Mouse (Mus musculus) gastrocnemius, postnatal 25 days (tissue): ENCODE data around the gene Fam219a. TPM values are rescaled to one million over a fixed set of nuclear protein-coding genes. Genes with fewer than 3 reads are reported as not detected.

ENCODE experiments used
- DNase-seq: peaks from one replicate; pipeline ENCODE4 v3.0.0; 2022
- total RNA-seq, 2 experiments: library from RNA; stranded (reverse); gene quantifications; 1 replicate in 1 of 2; 2 replicates in 1 of 2; pipeline ENCODE4 v1.2.3; 2021

Fam219a gene
- total RNA-seq, 2 experiments from 2014 or later: 17.1 to 17.4 TPM

DNA sequence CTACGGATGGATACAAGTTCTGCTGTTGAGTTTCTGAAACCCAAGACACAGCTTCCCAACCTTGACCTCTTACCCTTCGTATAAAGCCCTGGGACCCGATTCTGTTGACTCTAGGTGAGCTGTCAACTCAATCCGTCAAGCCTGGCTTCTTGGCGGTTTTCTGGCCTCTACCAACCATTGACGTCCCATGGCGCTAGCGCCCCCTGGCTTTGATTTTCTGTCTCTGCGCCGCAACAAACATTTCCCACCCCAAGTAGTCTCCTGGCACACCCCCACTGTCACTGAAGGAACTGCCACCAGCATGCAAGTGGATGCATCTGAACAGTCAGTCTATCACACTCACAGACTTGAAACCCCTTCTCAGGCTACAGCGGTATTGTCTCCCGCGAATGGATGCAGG lies 63.2 kb downstream of the Fam219a start:
- peak; percentile 50 for DNase-seq

DNA sequence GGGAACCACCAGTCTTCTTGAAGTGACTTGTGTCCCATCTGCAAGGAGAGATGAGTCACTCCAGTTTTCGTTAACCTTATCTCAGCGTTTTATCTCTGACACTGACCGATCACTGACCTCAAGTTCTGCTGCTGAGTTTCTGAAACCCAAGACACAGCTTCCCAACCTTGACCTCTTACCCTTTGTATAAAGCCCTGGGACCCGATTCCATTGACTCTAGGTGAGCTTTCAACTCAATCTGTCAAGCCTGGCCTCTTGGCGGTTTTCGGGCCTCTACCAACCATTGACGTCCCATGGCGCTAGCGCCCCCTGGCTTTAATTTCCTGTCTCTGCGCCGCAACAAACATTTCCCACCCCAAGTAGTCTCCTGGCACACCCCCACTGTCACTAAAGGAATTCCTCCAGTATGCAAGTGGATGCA lies 64.2 kb downstream of the Fam219a start:
- no peak for DNase-seq

DNA sequence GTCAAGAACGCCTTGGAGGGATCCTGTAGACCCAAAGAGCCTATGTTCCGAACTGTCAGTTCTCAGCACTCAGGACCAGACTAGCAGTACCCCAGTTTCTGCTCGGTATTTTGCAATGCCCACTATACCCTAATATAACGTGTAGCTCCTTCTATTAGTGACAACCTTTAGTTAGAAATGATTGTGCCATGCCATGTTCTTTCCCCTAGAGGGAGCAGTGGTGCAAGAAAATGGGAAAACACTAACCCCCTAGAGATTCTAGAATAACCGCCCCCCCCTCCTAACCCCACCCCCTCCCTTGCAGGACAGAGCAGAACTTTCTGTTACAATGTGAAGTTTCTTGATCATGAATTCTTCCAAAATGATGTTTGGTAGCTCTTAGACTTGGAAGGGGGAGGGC lies 65.0 kb downstream of the Fam219a start:
- no peak for DNase-seq

DNA sequence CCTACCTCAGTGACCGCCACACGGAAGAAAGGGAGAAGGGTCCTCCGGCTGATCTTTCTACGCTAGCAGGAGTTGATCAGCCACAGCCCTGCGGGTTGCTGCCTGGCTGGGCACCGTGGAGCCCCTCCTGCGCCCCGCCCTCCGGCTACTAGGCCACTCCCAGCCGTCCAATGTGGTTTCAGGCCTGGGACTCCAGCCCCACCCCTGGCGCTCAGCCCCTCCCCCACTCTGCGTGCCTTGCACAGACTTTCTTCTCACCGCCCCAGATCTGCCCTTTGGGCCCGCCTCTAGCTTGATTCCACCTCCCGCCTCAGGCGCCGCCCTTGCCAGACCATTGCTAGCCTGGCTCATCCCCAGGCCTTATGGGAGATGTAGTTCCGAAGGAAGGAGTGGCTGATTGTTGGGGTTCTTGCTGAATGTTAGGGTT lies 66.3 kb downstream of the Fam219a start, which contains the start of gene AI464131:
TSS of gene AI464131 (minus strand) at position 91 of the 427 bp plus-strand sequence.
- peak; percentile 99 for DNase-seq

DNA sequence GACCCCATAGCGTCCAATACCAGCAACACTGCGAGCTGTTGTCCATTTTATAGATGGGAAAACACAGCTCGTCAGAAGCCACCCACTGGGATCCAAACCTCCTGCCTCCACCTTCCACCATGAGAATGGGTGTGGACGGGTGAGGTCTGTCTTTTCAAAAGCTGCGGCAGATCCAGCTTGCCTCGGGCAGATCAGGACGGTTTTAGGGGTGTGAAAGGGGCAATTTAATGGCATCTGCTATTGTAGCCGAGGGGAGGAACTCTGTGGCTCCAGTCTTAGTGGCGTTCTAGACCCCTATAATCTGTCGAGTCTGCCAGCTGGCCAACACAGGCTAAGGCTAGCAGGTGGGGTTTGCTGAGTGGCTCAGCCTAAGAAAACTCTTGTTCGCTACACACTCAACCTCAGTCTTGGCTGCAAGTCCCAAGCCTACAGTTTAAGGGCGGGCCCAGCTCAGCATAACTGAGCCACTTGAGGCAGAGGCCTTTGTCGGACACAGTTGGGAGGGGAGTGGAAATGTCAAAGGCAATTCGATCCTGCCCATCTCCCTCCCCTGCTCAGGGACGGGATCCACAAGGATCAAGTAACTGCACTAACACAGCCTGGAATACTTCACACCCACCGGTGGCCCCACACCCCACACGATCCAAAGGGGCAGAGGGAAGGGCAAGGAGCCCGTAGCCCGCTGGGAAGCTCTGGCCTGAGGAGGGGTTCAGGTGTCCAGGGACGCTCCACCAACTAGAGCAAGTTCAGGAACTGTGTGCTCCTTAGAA lies 67.0 kb downstream of the Fam219a start:
- peak; percentile 70 for DNase-seq

DNA sequence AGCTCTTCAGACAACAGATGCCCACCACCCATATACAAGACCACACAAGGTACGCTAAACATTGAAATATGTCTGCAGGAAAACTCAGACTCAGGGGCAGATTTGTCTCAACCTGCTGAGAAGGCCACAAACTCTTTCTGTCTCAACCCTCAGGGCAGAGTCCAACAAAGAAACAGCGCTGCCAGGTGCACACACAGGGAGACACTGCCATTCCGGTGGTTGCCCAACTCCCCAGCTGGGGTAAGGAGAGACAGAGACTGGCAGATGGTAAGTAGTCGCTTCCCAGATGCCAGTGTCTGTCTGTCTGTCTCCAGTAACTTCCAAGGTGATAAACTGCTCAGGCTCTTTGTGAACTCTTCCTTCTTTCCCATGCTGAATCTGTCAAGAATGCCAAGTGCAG lies 68.6 kb downstream of the Fam219a start:
- DNase-seq: no peak

DNA sequence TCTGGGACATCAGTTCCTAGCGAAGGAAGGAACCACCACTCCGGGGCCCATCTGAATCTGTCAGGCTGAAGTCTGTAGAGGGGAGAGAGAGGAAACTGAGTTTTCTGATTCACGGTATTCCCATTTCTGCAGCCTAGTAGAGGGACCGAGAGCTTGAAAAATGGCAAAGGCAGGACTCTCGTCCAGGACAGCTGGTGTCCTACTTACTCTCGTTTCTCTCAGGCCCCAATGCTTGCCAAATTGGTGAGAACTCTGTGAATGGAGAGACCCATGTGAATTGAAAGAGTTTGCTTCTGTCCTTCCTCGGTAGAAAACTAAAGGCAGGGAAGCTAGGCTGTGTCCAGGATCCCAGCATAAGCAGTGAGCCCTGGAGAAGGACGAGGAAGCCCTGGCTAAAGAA lies 69.7 kb downstream of the Fam219a start:
- no peak for DNase-seq

DNA sequence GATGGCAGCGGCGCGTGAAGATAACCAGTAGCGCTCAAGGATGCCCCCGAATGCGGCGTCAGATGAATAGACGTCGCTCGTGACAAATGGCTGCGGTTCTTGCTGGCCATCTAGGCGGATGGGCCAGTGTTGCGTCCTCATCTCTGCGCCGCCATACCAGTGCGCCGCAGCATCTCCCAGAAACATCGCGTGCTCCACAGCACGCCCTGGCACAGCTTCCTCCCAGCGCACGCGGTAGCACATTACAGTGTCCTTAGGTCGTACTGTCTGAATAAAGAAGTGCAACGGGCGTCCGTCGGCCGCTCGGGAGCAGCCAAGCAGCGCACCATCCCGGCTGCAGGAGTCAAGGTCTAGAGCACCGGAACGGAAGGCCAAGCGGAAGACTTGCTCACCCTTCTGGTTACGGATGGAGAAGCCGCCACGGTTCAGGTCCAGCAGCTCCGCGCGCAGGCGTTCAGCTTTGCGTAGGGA lies 70.4 kb downstream of the Fam219a start:
- DNase-seq: no peak

DNA sequence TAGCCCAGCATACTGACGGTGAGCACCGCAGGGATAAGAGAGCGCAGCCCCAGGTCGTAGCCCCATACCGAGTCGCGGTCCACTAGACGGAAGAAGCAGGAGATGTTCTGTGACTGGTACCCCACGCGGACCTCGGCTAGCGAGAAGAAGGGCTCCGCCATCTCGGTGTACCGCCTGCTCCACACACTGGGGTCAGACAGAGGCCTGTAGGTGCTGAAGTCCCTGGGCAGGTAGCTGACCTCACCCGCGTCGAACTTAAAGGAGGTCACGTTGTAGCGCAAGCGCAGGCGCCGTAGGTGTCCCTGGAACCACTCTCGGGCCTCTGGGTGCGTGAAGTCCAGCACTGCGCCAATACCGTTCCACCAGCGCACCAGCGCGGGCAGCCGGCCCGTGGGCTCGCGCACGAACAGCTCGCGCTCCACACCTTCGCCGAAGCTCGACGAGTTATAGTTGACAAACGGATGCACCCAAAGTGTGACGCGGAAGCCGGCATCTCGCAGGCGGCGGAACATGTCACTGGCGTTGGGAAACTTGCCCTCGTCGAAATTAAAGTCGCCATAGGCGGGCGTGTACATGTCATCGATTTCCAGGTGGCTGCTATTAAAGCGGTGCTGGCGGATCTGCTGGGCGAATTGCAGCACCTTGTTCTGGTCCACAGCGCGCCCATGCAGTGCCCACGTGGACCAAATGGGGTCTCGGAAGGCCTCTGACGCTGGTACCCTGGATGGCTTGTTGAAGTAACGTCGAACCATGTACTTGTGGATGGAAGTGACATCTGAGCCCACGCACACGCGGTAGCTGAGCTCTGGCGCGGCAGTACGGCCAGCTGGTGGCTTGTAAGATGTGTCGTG lies 71.1 kb downstream of the Fam219a start:
- DNase-seq: no peak

DNA sequence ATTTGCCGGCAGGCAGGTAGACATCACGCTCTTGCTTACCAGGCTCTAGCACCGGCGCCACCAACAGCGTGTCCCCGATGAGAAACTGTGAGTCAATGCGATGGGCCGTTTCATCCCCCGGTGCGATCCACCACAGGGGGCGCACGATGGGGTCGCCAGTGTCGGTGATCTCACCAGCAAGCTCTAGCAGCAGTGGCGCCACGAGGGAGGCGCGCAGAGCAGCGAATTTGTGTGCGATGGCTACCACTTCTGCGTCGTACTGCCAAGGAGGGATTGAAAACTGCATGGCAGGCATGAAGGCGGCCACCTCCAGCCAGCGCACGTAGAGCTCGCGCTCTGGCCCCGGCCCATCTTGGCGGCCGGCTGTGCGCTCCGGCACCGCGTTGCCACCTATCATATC lies 71.8 kb downstream of the Fam219a start:
- DNase-seq: no peak

DNA sequence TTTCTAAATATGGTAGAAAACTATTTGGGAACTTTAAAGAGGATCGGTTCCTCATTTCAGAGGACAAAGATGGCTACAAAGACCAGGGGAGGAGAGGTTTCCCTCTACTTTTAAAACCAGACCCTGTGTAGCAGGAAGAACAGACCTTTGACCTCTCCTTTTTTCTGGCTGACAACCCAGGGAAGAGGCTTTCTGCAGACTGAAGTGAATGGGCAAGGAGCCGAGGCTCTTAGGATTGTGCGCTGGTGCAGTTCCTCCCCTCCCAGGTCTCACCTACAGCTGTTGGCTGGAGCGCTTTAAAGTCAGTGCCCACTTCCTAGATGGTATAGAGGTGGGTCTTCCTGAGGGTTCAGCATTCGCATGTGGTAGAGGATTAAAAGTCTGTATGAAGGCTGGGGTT lies 72.3 kb downstream of the Fam219a start:
- no peak for DNase-seq

DNA sequence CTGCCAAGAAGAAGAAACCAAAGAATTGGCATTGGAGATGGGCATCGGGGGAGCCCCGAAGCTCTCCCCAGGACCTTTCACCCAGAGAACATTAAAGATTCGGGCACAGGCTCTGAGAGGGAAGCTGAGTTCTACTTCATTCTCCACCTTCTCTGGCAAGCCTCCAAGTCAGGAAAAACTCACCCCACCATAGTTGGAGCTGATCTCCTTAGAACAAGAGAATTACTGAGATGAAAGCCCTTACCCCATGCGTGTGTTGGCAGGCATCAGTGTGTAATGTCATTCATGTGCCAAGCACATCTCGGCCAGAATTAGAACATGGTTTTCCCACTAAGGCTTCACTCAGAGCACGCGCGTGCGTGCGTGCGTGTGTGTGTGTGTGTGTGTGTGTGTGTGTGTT lies 73.5 kb downstream of the Fam219a start:
- DNase-seq: no peak

DNA sequence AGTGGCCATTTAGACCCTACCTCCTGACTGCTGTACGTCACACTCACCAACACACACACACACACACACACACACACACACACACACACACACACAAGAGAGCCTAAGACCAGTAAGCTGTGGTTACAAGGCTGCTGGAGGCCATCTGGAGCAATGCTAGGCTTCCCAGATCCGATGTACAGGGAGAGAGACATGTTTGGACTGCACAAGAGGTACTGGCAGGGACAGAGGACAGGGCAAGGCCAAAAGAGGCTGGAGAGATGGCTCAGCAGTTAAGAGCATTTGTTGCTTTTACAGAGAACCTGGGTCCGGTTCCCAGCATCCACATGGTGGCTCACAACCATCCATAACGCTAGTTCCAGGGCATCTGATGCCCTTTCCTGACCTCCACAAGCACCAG lies 74.3 kb downstream of the Fam219a start:
- DNase-seq: no peak

DNA sequence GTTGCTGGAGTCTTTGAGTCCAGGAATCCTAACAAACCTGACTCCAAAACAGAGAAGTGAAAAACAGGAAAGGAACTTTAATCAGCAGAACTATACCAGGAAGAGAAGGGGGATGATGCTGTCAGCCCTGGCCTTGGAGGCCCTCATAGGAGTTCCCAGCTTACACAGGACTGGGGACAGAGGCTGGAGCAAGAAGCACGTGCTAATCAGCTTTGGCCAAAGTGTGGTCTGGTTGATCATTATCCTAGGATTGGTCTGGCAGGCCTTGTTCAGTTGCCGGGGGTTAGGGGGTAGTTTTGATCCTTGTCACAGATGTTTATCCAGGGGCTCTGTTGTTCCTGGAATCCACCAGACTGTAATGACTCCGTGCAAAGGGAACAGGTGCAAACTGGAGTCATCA lies 75.0 kb downstream of the Fam219a start:
- DNase-seq: no peak

DNA sequence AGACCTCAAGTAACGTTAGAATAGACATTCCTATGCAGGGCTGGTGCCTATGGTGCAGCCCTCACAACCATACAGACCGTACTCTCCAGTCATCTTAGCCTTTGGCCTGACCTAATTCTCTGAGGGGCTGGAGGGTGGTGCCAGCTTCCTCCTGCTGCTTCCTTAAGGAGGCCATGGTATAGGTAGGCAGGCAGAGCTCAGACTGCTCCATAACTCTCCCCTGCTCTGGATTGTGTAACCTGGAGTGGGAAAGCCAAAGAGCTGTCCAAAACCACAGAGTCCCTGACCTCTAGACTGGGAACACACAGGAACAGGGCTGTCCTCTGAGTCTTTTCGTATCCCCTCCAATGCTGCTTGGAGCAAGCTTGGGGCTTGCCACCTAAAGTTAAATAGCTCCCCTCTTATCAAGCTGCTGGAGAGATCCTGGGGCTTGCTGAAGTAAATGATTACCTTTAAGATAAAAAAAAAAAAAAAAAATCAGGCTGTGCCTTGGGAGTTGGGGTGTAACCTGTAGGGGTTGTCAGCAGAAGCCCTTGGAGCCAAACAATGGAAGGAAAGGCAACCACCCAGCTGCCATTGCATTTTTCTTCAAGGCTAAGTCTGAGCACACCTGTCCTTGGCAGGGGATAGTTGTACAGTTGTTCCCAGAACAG lies 75.7 kb downstream of the Fam219a start:
- no peak for DNase-seq

DNA sequence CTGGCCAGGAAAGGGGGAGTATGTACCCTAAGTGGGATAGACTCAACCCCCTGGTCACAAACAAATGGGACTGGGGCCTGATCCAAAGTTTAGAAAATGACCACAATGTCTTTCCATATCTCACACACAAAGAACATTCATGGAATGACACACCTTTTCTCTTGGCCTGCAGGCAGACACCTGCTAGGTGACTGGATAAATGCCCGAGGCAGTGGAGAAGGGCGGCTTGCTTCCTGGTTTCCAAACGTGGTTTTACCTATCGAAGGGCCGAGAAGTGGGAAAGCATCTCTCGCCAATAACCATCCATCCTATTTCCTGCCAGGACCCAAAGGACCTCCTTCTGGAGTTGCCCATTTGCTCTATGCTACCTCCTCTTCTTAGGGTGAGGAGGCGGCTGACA lies 76.4 kb downstream of the Fam219a start:
- DNase-seq: no peak

DNA sequence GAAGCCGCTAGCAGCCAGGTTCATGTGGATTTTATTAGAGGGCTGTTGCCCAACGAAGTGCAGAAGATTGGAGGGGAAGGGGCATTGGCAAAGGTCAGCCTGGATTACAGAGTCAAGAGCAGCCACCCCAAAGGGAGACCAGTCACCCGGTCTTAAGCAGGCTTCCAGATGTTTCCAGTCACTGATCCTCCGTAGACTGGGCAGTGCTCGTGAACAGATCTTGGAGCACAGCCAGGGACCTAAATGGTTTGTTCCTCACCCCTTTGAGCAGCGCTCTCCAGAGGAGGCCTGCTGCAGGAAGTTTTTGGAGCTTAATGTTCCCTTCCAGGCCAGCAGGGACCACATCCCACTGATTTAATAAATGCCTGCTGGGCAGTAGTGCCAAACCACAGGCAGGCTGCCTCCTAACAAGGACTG lies 87.7 kb downstream of the Fam219a start:
- peak; percentile 83 for DNase-seq

DNA sequence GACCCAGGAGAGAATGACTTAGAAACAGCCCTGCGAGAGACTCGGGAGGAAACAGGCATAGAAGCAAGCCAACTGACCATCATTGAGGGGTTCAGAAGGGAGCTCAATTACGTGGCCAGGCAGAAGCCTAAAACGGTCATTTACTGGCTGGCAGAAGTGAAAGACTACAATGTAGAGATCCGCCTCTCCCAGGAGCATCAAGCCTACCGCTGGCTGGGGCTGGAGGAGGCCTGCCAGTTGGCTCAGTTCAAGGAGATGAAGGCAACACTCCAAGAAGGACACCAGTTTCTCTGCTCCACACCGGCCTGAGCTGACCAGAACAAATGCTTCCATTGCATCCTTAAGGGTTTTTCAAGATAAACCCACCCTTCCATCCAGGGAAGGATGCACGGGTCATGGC lies 89.1 kb downstream of the Fam219a start:
- DNase-seq: peak; percentile 88

DNA sequence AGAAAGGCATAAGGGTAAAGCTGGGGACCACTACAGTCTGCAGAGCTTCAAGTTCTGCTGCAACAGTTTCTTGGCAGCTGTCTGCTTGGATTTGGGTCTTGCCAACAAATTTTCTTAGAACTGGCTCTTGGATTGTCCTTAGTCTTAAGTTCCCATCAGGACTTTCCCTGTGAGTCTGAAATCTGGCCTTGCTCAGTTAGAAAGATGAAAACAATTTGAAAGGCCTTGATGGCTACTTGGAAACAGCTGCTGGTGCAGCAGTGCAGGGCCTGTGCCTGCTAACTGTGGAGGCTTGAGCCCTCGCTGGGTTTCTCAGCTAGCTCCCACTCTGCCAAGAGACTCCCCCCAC lies 89.9 kb downstream of the Fam219a start:
- DNase-seq: peak; percentile 37

DNA sequence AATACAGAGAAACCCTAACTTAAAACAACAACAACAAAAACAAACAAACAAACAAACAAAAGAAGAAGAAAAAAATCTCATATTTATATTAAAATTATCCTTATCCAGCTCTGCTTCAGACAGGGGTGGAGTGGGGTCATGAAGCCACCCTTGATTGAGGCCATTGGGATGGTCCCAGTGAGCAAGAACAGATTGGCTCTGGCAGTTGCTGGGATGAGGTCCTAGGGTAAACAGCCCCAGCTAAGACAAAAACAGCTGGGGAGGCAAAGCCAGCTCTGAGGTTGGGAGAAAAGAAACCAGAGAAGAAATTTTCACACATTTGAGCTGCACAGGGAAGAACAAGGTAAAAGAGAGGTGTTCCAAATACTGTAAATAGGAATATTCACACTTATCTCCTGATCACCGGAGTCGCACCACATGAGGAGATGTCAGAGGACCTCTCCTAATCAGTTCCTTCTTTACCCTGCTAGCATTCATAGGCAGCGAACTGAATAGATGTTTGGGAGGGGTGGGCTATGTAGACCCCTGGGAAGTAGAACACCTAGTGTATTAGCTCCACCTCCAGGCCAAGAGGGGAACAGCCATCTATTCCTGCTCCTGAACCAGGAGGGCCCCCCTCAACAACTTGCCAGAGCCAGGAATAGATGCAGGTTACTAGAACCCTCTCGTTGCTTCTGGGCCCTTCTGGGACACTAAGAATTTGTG lies 90.4 kb downstream of the Fam219a start:
- no peak for DNase-seq

DNA sequence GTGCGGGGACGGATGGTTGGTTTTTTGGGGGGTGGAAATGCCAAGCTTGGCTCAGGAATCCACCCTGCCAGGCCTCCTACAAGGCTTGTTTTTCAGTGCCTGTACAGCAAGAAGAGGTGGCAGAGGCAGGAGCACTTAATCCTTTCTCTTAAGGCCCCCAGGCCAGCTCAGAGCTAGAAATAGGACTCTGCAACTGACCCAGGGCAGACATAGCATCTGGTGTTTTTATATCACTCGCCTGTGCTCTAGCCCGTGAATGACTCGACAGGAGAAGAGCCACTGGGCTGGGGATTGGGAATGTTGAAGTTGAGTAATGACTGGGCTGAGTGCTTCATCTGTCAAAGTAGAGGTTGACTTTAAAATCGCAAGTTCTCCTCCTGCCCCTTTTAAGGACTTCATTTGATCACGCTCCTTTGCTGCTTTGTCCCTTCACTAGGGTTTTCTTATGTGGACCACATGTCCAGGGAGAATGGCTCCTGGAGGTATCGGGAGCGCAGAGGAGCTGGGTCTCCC lies 91.6 kb downstream of the Fam219a start:
- DNase-seq: peak; percentile 41

DNA sequence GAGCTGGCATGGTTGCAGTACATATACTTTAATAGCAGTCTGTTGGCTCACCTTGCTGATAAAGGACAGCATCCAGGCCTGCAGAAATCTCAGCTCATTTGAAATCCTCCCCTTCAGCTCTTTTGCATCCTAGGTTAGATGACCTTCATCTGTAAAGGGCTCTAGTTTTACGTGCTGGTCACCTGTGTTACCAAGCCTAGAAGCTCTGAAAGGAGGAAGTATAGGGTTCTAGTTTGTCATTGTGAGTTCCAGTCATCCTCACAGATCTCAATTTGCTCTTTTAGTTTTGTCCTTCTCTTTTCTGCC lies 98.0 kb downstream of the Fam219a start:
- DNase-seq: no peak
